Mouse (Mus musculus): ENCODE results near the gene H2-Ab1. TPM values are rescaled to one million over a fixed set of nuclear protein-coding genes. Genes with fewer than 3 reads are reported as not detected.

Gene H2-Ab1
- polyA plus RNA-seq, 1 experiment from 2014 or later, result 15.1 TPM

DNA sequence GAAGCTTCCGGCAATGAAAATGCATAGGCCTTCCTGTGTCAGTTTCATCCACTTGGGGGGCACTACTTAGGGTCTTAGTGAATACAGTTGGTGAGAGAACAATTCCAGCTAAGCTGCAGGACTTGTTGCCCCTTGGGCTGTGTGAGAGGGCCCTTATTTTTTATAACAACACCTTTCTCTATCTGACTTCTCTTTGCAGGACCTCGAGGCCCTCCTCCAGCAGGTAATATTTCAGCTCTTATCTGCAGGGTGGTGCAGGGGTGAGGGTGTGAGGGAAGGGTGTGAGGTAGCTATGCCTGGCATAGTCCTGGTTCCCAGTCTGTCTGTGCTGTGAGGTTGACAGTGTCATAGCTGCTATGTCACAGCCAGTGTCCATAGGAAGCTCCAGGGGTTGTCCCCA, 10.8 kb downstream of the H2-Ab1 start:
- H3K36me3 ChIP-seq (ENCODE audit: control insufficient read depth, insufficient read depth, low read length), result no peaks in the 10 kb centered on the region
- no peak overlapping the region for H3K27ac ChIP-seq (ENCODE audit: low read length)
- no peak overlapping the region for H3K9ac ChIP-seq (ENCODE audit: low read length)
- no peaks in the 10 kb centered on the region for H3K9me3 ChIP-seq (ENCODE audit: control insufficient read depth, low read length)
- ATAC-seq (ENCODE audit: low read depth), result no peak
- WGBS, result 56% methylated on average over 2 of the region's 2 CpGs
- no peak overlapping the region for H3K4me3 ChIP-seq (ENCODE audit: low read length)
- H3K27me3 ChIP-seq (ENCODE audit: control insufficient read depth, insufficient read depth, low read depth, low read length), result peaks cover 26% of the 10 kb centered on the region
- peaks cover 14% of the 10 kb centered on the region for H3K4me1 ChIP-seq (replicated peaks; ENCODE audit: control insufficient read depth, insufficient read depth, low read length)
- no peak overlapping the region for H3K4me2 ChIP-seq (ENCODE audit: low read depth, low read length)

DNA sequence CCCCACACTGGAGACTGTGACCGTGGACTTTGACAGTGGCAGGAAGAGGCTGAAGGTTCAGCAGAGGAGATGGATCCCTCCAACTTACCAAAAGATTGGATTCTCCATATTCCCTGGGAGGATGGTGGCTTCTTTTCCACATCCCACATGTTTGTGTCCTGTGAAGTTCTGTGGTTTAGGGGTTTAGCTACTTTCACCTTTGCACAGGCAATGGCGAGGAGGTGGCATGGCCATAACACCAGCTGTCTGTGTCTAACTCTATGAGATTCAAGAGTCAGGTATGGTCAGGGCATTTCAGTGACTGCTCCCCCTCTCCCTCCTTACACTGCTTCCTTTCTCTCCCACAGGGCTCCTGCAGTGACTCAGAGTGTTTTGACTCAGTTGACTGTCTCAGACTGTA, 11.3 kb downstream of the H2-Ab1 start:
- Histone ChIP-seq H3K4me1 (replicated peaks; ENCODE audit: control insufficient read depth, insufficient read depth, low read length) (peaks cover 9% of the 10 kb centered on the region), H3K4me2 (ENCODE audit: low read depth, low read length) (no peak overlapping the region), H3K27me3 (ENCODE audit: control insufficient read depth, insufficient read depth, low read depth, low read length) (peaks cover 21% of the 10 kb centered on the region), H3K9me3 (ENCODE audit: control insufficient read depth, low read length) (no peaks in the 10 kb centered on the region), H3K27ac (ENCODE audit: low read length) (no peak overlapping the region), H3K9ac (ENCODE audit: low read length) (no peak overlapping the region), H3K36me3 (ENCODE audit: control insufficient read depth, insufficient read depth, low read length) (no peaks in the 10 kb centered on the region), H3K4me3 (ENCODE audit: low read length) (no peak overlapping the region)
- ATAC-seq (ENCODE audit: low read depth), result no peak
- WGBS, result 81% methylated on average over 2 of the region's 2 CpGs

DNA sequence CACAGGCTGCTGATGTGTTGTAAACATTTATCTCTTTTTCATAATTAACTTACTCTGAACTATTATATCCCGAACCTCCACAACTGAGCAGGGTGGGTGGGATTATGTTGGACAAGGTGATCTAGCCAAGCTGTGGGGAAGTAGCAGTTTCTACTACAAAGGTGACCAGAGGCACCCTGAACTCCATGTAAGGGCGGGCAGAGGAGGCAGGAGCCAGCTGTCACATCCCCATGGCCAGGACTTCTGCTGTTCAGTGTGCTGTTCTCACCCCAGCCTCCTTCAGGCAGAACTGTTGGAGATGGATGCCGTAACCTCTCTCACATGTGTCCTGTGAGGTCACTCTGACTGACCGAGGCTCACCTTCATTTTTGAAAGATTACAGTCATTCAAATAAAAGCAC, 12.3 kb downstream of the H2-Ab1 start:
- Histone ChIP-seq H3K4me2 (ENCODE audit: low read depth, low read length) (no peak overlapping the region), H3K4me3 (ENCODE audit: low read length) (no peak overlapping the region), H3K9ac (ENCODE audit: low read length) (no peak overlapping the region), H3K27me3 (ENCODE audit: control insufficient read depth, insufficient read depth, low read depth, low read length) (peaks cover 11% of the 10 kb centered on the region), H3K9me3 (ENCODE audit: control insufficient read depth, low read length) (no peaks in the 10 kb centered on the region), H3K27ac (ENCODE audit: low read length) (no peak overlapping the region), H3K36me3 (ENCODE audit: control insufficient read depth, insufficient read depth, low read length) (no peaks in the 10 kb centered on the region), H3K4me1 (replicated peaks; ENCODE audit: control insufficient read depth, insufficient read depth, low read length) (peaks cover 3% of the 10 kb centered on the region; the same call in 1 of the 2 replicates)
- 60% methylated on average over 4 of the region's 4 CpGs for WGBS
- no peak for ATAC-seq (ENCODE audit: low read depth)

DNA sequence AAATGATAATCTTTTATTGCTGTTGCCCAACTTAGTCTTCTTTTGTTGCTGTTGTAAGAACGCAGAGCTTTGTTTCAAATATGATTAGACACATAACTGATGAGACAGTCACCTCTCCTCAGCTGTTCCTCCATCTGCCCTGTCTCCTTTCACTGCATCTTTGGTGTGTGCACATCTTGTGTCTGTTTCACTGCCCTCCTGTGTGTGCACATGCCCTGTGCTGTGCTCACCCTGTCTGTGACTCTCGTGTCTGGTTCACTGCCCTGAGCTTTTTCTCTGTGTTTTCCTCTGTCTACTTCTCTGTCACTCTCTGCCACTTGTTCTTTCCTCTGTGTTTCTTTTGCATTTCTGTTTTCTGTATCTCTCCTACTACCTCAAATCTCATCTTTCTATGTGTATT, 12.7 kb downstream of the H2-Ab1 start:
- H3K27ac ChIP-seq (ENCODE audit: low read length), result no peak overlapping the region
- H3K36me3 ChIP-seq (ENCODE audit: control insufficient read depth, insufficient read depth, low read length), result no peaks in the 10 kb centered on the region
- no peak overlapping the region for H3K4me3 ChIP-seq (ENCODE audit: low read length)
- no peak for ATAC-seq (ENCODE audit: low read depth)
- H3K27me3 ChIP-seq (ENCODE audit: control insufficient read depth, insufficient read depth, low read depth, low read length), result peaks cover 7% of the 10 kb centered on the region
- no peak overlapping the region for H3K9ac ChIP-seq (ENCODE audit: low read length)
- WGBS, result 71% methylated on average over 2 of the region's 2 CpGs
- H3K4me1 ChIP-seq (replicated peaks; ENCODE audit: control insufficient read depth, insufficient read depth, low read length), result no peaks in the 10 kb centered on the region
- no peak overlapping the region for H3K4me2 ChIP-seq (ENCODE audit: low read depth, low read length)
- H3K9me3 ChIP-seq (ENCODE audit: control insufficient read depth, low read length), result no peaks in the 10 kb centered on the region

DNA sequence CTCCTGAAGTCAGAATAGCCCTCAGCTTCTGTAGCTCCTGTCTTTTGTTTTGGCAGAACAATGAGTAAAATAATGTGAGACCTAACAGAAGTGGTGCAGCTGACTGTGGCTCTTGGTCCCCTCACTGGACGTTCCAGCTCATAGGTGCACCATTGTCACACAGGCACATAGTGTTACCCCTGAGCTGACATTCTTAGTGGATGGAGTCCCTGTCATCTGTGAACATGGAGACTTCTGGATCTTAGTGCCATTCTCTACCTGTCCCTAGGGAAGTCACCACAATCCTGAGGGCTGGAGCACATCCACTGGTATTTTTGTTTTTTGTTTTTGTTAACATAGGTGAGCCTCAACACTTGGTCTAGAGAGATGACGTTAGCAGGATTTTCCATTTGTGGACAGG, 13.5 kb downstream of the H2-Ab1 start:
- Histone ChIP-seq H3K4me3 (ENCODE audit: low read length) (no peak overlapping the region), H3K36me3 (ENCODE audit: control insufficient read depth, insufficient read depth, low read length) (no peaks in the 10 kb centered on the region), H3K9me3 (ENCODE audit: control insufficient read depth, low read length) (no peaks in the 10 kb centered on the region), H3K27me3 (ENCODE audit: control insufficient read depth, insufficient read depth, low read depth, low read length) (peaks cover 4% of the 10 kb centered on the region; the same call in 1 of the 2 replicates), H3K27ac (ENCODE audit: low read length) (no peak overlapping the region), H3K4me2 (ENCODE audit: low read depth, low read length) (no peak overlapping the region), H3K4me1 (replicated peaks; ENCODE audit: control insufficient read depth, insufficient read depth, low read length) (no peaks in the 10 kb centered on the region), H3K9ac (ENCODE audit: low read length) (no peak overlapping the region)
- WGBS, result 73% methylated on average over 2 of the region's 2 CpGs
- no peak for ATAC-seq (ENCODE audit: low read depth)

DNA sequence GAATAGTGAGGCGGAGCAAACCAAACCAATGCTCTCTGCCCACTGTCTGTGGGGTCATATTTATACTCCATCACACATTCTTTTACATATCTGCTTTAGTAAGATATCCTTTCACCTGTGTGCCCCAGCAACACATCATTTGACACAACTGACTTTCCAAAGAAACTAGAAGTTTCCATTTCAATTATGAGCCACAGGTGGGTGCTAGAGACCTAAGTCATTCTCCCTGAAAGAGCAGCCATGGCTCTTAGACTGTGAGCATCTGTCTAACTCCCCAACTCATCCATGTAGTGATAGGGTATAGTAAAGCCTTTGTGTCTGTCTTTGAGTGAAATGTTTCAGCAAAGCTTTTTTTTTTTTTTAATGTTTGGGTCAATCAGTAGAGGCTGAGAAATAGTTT, 14.6 kb downstream of the H2-Ab1 start:
- Histone ChIP-seq H3K27me3 (ENCODE audit: control insufficient read depth, insufficient read depth, low read depth, low read length) (peaks cover 4% of the 10 kb centered on the region; the same call in 1 of the 2 replicates), H3K9ac (ENCODE audit: low read length) (no peak overlapping the region), H3K4me1 (replicated peaks; ENCODE audit: control insufficient read depth, insufficient read depth, low read length) (no peaks in the 10 kb centered on the region), H3K4me2 (ENCODE audit: low read depth, low read length) (no peak overlapping the region), H3K27ac (ENCODE audit: low read length) (no peak overlapping the region), H3K4me3 (ENCODE audit: low read length) (no peak overlapping the region), H3K36me3 (ENCODE audit: control insufficient read depth, insufficient read depth, low read length) (no peaks in the 10 kb centered on the region), H3K9me3 (ENCODE audit: control insufficient read depth, low read length) (peaks cover 3% of the 10 kb centered on the region; the same call in 1 of the 2 replicates)
- no peak for ATAC-seq (ENCODE audit: low read depth)
- 80% methylated on average over 1 of the region's 1 CpGs for WGBS

DNA sequence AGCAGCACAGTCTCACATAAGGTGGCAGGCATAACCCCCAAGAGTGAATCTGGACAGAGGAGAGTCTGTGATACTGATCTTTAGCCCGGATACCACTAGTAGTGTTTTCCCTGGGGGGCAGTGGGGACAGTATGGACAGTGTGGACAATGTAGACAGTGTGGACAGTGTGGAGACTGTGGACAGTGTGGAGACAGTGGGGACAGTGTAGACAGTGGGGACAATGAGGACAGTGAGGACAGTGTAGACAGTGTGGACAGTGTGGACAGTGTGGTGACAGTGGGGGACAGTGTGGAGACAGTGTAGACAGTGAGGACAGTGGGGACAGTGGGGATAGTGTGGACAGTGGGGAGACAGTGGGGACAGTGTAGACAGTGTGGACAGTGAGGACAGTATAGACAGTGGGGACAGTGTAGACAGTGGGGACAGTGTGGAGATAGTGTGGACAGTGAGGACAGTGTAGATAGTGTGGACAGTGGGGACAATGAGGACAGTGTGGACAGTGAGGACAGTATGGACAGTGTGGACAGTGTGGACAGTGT, 23.1 kb downstream of the H2-Ab1 start:
- no peak overlapping the region for H3K4me2 ChIP-seq (ENCODE audit: low read depth, low read length)
- no peaks in the 10 kb centered on the region for H3K36me3 ChIP-seq (ENCODE audit: control insufficient read depth, insufficient read depth, low read length)
- WGBS, result 63% methylated on average over 1 of the region's 1 CpGs
- no peaks in the 10 kb centered on the region for H3K27me3 ChIP-seq (ENCODE audit: control insufficient read depth, insufficient read depth, low read depth, low read length)
- H3K4me1 ChIP-seq (replicated peaks; ENCODE audit: control insufficient read depth, insufficient read depth, low read length), result no peaks in the 10 kb centered on the region
- peaks cover 3% of the 10 kb centered on the region; the same call in 1 of the 2 replicates for H3K9me3 ChIP-seq (ENCODE audit: control insufficient read depth, low read length)
- no peak overlapping the region for H3K9ac ChIP-seq (ENCODE audit: low read length)
- H3K4me3 ChIP-seq (ENCODE audit: low read length), result no peak overlapping the region
- no peak overlapping the region for H3K27ac ChIP-seq (ENCODE audit: low read length)
- ATAC-seq (ENCODE audit: low read depth), result no peak

DNA sequence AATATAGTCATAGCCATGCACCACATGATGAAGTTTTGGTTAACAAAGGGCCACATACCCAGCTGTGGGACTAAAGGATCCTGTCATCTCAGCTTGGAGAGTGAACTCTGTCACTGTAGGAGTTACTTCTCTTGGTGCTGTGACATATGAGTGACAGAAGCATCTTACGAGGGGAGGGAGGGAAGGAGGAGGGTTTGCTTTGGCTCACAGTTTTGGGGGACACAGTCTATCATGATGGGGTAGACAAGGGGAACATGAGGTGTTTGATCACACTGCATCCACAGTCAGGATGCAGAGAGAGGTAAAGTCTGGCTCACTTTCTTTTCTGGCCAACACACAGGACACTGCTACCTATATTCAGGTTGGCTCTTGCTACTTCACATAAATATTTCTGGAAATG, 24.3 kb downstream of the H2-Ab1 start:
- H3K4me2 ChIP-seq (ENCODE audit: low read depth, low read length), result no peak overlapping the region
- no peaks in the 10 kb centered on the region for H3K27me3 ChIP-seq (ENCODE audit: control insufficient read depth, insufficient read depth, low read depth, low read length)
- no peaks in the 10 kb centered on the region for H3K4me1 ChIP-seq (replicated peaks; ENCODE audit: control insufficient read depth, insufficient read depth, low read length)
- no peak for ATAC-seq (ENCODE audit: low read depth)
- H3K4me3 ChIP-seq (ENCODE audit: low read length), result no peak overlapping the region
- no peak overlapping the region for H3K27ac ChIP-seq (ENCODE audit: low read length)
- H3K9ac ChIP-seq (ENCODE audit: low read length), result no peak overlapping the region
- WGBS, result 55% methylated on average over 1 of the region's 1 CpGs
- H3K36me3 ChIP-seq (ENCODE audit: control insufficient read depth, insufficient read depth, low read length), result no peaks in the 10 kb centered on the region
- H3K9me3 ChIP-seq (ENCODE audit: control insufficient read depth, low read length), result no peaks in the 10 kb centered on the region

DNA sequence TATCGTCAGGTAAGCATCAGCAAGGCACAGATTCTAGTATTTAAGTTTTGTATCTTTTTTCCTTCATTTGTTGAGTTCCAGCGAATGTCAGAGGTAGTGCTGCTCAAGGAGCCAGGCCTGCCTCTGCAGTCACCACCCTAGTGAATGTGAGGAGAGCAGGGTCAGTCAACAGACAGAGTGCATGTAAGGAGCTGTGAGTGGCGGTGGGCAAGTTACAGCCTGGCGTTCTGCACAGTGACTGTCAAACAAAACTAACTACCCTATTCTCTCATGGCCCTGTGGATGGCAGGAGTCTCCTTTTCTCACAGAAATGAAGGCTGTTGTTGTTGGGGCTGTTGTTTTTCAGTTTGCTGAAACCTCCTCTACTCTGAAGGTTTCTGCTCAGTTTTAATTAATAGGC, 27.9 kb downstream of the H2-Ab1 start:
- no peak overlapping the region for H3K9ac ChIP-seq (ENCODE audit: low read length)
- H3K4me3 ChIP-seq (ENCODE audit: low read length), result no peak overlapping the region
- no peak for ATAC-seq (ENCODE audit: low read depth)
- no peaks in the 10 kb centered on the region for H3K27me3 ChIP-seq (ENCODE audit: control insufficient read depth, insufficient read depth, low read depth, low read length)
- 65% methylated on average over 4 of the region's 4 CpGs for WGBS
- no peak overlapping the region for H3K4me2 ChIP-seq (ENCODE audit: low read depth, low read length)
- no peaks in the 10 kb centered on the region for H3K9me3 ChIP-seq (ENCODE audit: control insufficient read depth, low read length)
- no peaks in the 10 kb centered on the region for H3K36me3 ChIP-seq (ENCODE audit: control insufficient read depth, insufficient read depth, low read length)
- H3K4me1 ChIP-seq (replicated peaks; ENCODE audit: control insufficient read depth, insufficient read depth, low read length), result no peaks in the 10 kb centered on the region
- H3K27ac ChIP-seq (ENCODE audit: low read length), result no peak overlapping the region

DNA sequence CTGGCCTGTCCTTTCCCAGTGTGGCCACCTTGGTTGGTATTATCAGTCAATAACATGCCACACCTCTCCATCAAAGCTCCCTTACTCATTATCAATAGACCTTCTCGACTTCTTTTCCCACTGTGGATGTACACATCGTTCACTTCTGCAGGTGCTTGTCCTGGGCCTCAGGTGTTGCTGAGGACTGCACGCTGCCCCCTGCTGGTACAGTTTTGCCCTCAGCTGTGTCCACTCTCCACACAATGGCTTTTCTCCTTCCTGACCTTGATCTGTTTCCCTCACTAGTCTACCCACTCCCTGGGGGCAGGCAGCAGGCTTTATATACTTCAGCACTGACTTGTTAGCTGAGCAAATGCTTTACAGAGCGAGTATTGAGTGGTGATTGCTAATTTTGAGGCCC, 28.4 kb downstream of the H2-Ab1 start:
- no peaks in the 10 kb centered on the region for H3K4me1 ChIP-seq (replicated peaks; ENCODE audit: control insufficient read depth, insufficient read depth, low read length)
- no peak overlapping the region for H3K27ac ChIP-seq (ENCODE audit: low read length)
- H3K4me3 ChIP-seq (ENCODE audit: low read length), result no peak overlapping the region
- H3K27me3 ChIP-seq (ENCODE audit: control insufficient read depth, insufficient read depth, low read depth, low read length), result no peaks in the 10 kb centered on the region
- no peaks in the 10 kb centered on the region for H3K36me3 ChIP-seq (ENCODE audit: control insufficient read depth, insufficient read depth, low read length)
- H3K4me2 ChIP-seq (ENCODE audit: low read depth, low read length), result no peak overlapping the region
- ATAC-seq (ENCODE audit: low read depth), result no peak
- WGBS, result 27% methylated on average over 4 of the region's 4 CpGs
- H3K9ac ChIP-seq (ENCODE audit: low read length), result no peak overlapping the region
- no peaks in the 10 kb centered on the region for H3K9me3 ChIP-seq (ENCODE audit: control insufficient read depth, low read length)

Measured in lung, embryonic 16.5 days (tissue).